Mouse (Mus musculus) heart, adult 11 months (tissue): ENCODE data around the gene Anapc16.

Experiments used
- DNase-seq: peaks from one replicate; pipeline ENCODE4 v3.0.0; 2022

Anapc16 gene

GRCm38 (mm10) chr10:59948363-59949254, 54.3 kb downstream of the Anapc16 start:
- DNase-seq = peak; percentile 97

GRCm38 (mm10) chr10:59947296-59948073, 55.5 kb downstream of the Anapc16 start:
- DNase-seq = peak; percentile 96

GRCm38 (mm10) chr10:59946362-59946761, 56.6 kb downstream of the Anapc16 start:
- DNase-seq = no peak

GRCm38 (mm10) chr10:59945416-59945815, 57.5 kb downstream of the Anapc16 start:
- DNase-seq = no peak

- DNase-seq = peak; percentile 97
Measured at GRCm38 (mm10) chr10:59943421-59943989, 59.4 kb downstream of the Anapc16 start.

GRCm38 (mm10) chr10:59942847-59943420, 60.0 kb downstream of the Anapc16 start:
- peak; percentile 97 for DNase-seq

GRCm38 (mm10) chr10:59942281-59942846, 60.6 kb downstream of the Anapc16 start:
- DNase-seq = no peak

- DNase-seq = no peak
Measured at GRCm38 (mm10) chr10:59939081-59939480, 63.9 kb downstream of the Anapc16 start.

- DNase-seq = no peak
Measured at GRCm38 (mm10) chr10:59938662-59939061, 64.3 kb downstream of the Anapc16 start.
